Mouse (Mus musculus) CH12.LX (cell line): ENCODE results near the gene Shank1. TPM values are rescaled to one million over a fixed set of nuclear protein-coding genes. Genes with fewer than 3 reads are reported as not detected.

ENCODE experiments used
- DNase-seq: peaks from one replicate; pipeline ENCODE4 v3.0.0-alpha.2; 2013; ENCODE audit errors: extremely low read depth
- H3K27ac ChIP-seq: 2 replicates; pipeline ENCODE4 v1.5.1; 2012; ENCODE audit warnings: low read depth, mild to moderate bottlenecking, control low read depth, moderate library complexity; ENCODE audit not compliant: insufficient read depth
- H3K27me3 ChIP-seq: replicated peaks from 2 replicates; pipeline ENCODE3; 2012; ENCODE audit warnings: inconsistent platforms
- H3K36me3 ChIP-seq, 2 experiments: replicated peaks in 1 of 2; 2 replicates each; pipeline versions ENCODE3 to v1.6.1; 2012; ENCODE audit warnings: inconsistent platforms in 1 of 2, low read length in 1 of 2, mild to moderate bottlenecking in 1 of 2, mixed read lengths in 1 of 2, moderate library complexity in 1 of 2; ENCODE audit not compliant: control insufficient read depth in 1 of 2, insufficient read depth in 1 of 2
- H3K4me1 ChIP-seq, 2 experiments: 2 replicates each; pipeline ENCODE4 v1.6.1; 2012; ENCODE audit warnings: inconsistent platforms in 1 of 2, moderate library complexity in 1 of 2; ENCODE audit not compliant: insufficient read depth in 2 of 2, control insufficient read depth in 1 of 2
- H3K4me2 ChIP-seq: 2 replicates; pipeline ENCODE4 v1.6.1; 2012; ENCODE audit warnings: low read depth, mild to moderate bottlenecking, control low read depth; ENCODE audit not compliant: poor library complexity, insufficient read depth, severe bottlenecking
- H3K4me3 ChIP-seq, 3 experiments: fragments of 150-350 bp in 1 of 3; sonication (generic) in 1 of 3; replicated peaks in 1 of 3; 2 replicates each; pipeline versions ENCODE3 to v1.5.1; 2011 to 2012; ENCODE audit warnings: low read depth in 2 of 3, low read length in 2 of 3, mild to moderate bottlenecking in 2 of 3, moderate library complexity in 2 of 3, control low read depth in 1 of 3, improper control_type of control experiment in 1 of 3, inconsistent platforms in 1 of 3, mixed read lengths in 1 of 3; ENCODE audit not compliant: poor library complexity in 1 of 3
- H3K79me2 ChIP-seq: replicated peaks from 2 replicates; pipeline ENCODE4 v1.6.1; 2012; ENCODE audit warnings: mild to moderate bottlenecking, moderate library complexity; ENCODE audit not compliant: control insufficient read depth, poor library complexity, insufficient read depth, severe bottlenecking; ENCODE audit errors: extremely low read depth
- H3K9ac ChIP-seq: 2 replicates; pipeline ENCODE4 v1.6.1; 2012; ENCODE audit warnings: low read depth, mild to moderate bottlenecking, control low read depth, moderate library complexity; ENCODE audit not compliant: insufficient read depth
- H3K9me3 ChIP-seq: replicated peaks from 2 replicates; pipeline ENCODE3; 2012; ENCODE audit warnings: low read length, inconsistent platforms, mixed read lengths
- ELF1 ChIP-seq: IDR thresholded peaks from 2 replicates; pipeline ENCODE4 v1.6.1; 2014; ENCODE audit warnings: low read depth, mild to moderate bottlenecking, inconsistent platforms, low read length, improper control_type of control experiment
- JUN ChIP-seq: IDR thresholded peaks from 2 replicates; pipeline ENCODE4 v1.6.1; 2011; ENCODE audit warnings: low read depth, mild to moderate bottlenecking, low read length, improper control_type of control experiment, moderate library complexity; ENCODE audit not compliant: insufficient read depth
- MAFK ChIP-seq: IDR thresholded peaks from 2 replicates; pipeline ENCODE4 v1.6.1; 2011; ENCODE audit warnings: low read length, improper control_type of control experiment; ENCODE audit not compliant: insufficient replicate concordance
- MXI1 ChIP-seq: IDR thresholded peaks from 2 replicates; pipeline ENCODE4 v1.6.1; 2011; ENCODE audit warnings: mild to moderate bottlenecking, low read depth, low read length, improper control_type of control experiment
- MYC ChIP-seq: IDR thresholded peaks from 2 replicates; pipeline ENCODE4 v1.6.1; 2011; ENCODE audit warnings: low read depth, mild to moderate bottlenecking, improper control_type of control experiment, low read length
- NRF1 ChIP-seq: IDR thresholded peaks from 2 replicates; pipeline ENCODE4 v1.6.1; 2014; ENCODE audit warnings: low read depth, mild to moderate bottlenecking, inconsistent platforms, low read length, improper control_type of control experiment, moderate library complexity
- RCOR1 ChIP-seq: conservative IDR thresholded peaks from 2 replicates; pipeline ENCODE4 v1.6.1; 2012; ENCODE audit warnings: low read depth, mild to moderate bottlenecking, inconsistent platforms, low read length, improper control_type of control experiment
- SIN3A ChIP-seq: IDR thresholded peaks from 2 replicates; pipeline ENCODE4 v1.6.1; 2012; ENCODE audit warnings: low read length, improper control_type of control experiment, inconsistent platforms
- UBTF ChIP-seq: IDR thresholded peaks from 2 replicates; pipeline ENCODE4 v1.6.1; 2012; ENCODE audit warnings: low read depth, mild to moderate bottlenecking, inconsistent platforms, low read length, improper control_type of control experiment, moderate library complexity
- ZC3H11A ChIP-seq: IDR thresholded peaks from 2 replicates; pipeline ENCODE4 v1.6.1; 2012; ENCODE audit warnings: low read depth, mild to moderate bottlenecking, inconsistent platforms, low read length, improper control_type of control experiment
- dilution Hi-C: fragments of 300-500 bp; cut with MboI; formaldehyde crosslinking; loops from 2 replicates; pipeline ENCODE4 v1.14.3; 2020; ENCODE audit warnings: low sequenced_read_pairs; ENCODE audit not compliant: extremely low pct_unique_long_range_greater_than_20kb, extremely low pct_ligation_motif_present
- in situ Hi-C: fragments of 300-500 bp; cut with MboI; formaldehyde crosslinking; loops from 3 replicates; pipeline ENCODE4 v1.14.3; 2019; ENCODE audit warnings: low sequenced_read_pairs, low pct_ligation_motif_present, low pct_unique_long_range_greater_than_20kb, mixed read lengths
- polyA plus RNA-seq: library from polyadenylated mRNA; unstranded; fragments of >175 nt; gene quantifications from 2 replicates; pipeline ENCODE4 v1.2.1, GENCODE M21; 2012; ENCODE audit warnings: low read depth; ENCODE audit not compliant: insufficient read length
- total RNA-seq, 2 experiments: library from RNA; depleted of rRNA; stranded (reverse); fragments of 300-350 nt in 1 of 2; fragments of >200 nt in 1 of 2; gene quantifications; 2 replicates each; pipeline ENCODE4 v1.2.3; 2012 to 2014

Shank1 gene
- total and polyA plus RNA-seq, 3 experiments = under 0.01 to 0.07 TPM; not detected in 1

- Histone ChIP-seq H3K79me2 (no peaks in the 10 kb centered on the region), H3K9me3 (no peaks in the 10 kb centered on the region), H3K9ac (peak overlapping the region; percentile 93), H3K27me3 (peaks cover 26% of the 10 kb centered on the region), H3K4me1 (peaks cover 9 to 29% of the 10 kb centered on the region in 2 experiments), H3K4me2 (peak overlapping the region; percentile 77), H3K4me3 (peak overlapping the region; percentile 70 to 86 (median 81))
- dilution Hi-C loops = no loop called here
- peak; percentile 27 for DNase-seq
- in situ Hi-C loops = no loop called here
- 0 out of 2 replicates have a peak, but pooled peaks have one; percentile 14 for TF ChIP-seq ELF1
- no peak for TF ChIP-seq MXI1
- TF ChIP-seq UBTF = no peak
- TF ChIP-seq ZC3H11A = no peak
- peak; percentile 88 for TF ChIP-seq MAFK
- TF ChIP-seq, all 38 proteins: peak for 2
- H3K27ac ChIP-seq = no peak overlapping the region
- H3K36me3 ChIP-seq = peaks cover 0 to 5% of the 10 kb centered on the region in 2 experiments
Observed at GRCm38 (mm10) chr7:44303346-44304340, 6.4 kb upstream of the Shank1 start.

DNA sequence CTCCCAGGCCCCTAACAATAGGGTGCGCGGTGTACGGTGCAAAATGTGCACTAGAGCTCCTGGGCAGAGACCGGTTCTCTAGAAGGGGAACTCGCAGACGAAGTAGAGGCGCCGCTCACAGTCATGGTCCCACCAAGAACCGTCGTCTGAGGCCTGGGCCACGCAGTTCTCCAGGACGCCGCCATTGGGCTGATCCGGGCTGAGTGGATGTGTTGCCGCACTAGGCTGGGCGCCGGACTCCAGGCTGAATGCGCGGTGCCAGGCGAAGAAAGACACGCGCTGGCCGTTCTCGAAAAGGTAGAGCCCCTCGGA, 5.6 kb upstream of the Shank1 start:
- DNase-seq = no peak
- Histone ChIP-seq H3K79me2 (no peaks in the 10 kb centered on the region), H3K36me3 (peaks cover 0 to 5% of the 10 kb centered on the region in 2 experiments), H3K9me3 (no peaks in the 10 kb centered on the region), H3K27ac (peak overlapping the region; percentile 74), H3K4me3 (peak overlapping the region; percentile 70 to 86 (median 81)), H3K27me3 (peaks cover 34% of the 10 kb centered on the region), H3K9ac (peak overlapping the region; percentile 93), H3K4me2 (peak overlapping the region; percentile 77), H3K4me1 (peaks cover 9 to 29% of the 10 kb centered on the region in 2 experiments)
- TF ChIP-seq UBTF (peak; percentile 74; the same call in 1 of the 2 replicates), MXI1 (peak; percentile 65), SIN3A (peak; percentile 85; the same call in 1 of the 2 replicates), JUN (no peak), RCOR1 (0 out of 2 replicates have a peak, but pooled peaks have one; percentile 29), MYC (no peak), NRF1 (no peak)
- in situ Hi-C loops (no loop called here), dilution Hi-C loops (no loop called here)
